Mouse (Mus musculus) adipocyte (in vitro differentiated cells): ENCODE measurements around the gene Muc1.

Experiments used
- DNase-seq: peaks from one replicate; pipeline ENCODE4 v3.0.0-alpha.2; 2016; ENCODE audit warnings: low spot score

The Muc1 gene

GRCm38 (mm10) chr3:89270051-89270755, 41.3 kb downstream of the Muc1 start, which contains the start of gene Slc50a1:
TSS of gene Slc50a1 (minus strand) at chr3:89270570.
- DNase-seq = peak; percentile 76

GRCm38 (mm10) chr3:89270891-89271290, 42.0 kb downstream of the Muc1 start:
- DNase-seq = peak; percentile 35

GRCm38 (mm10) chr3:89271760-89272159, 42.9 kb downstream of the Muc1 start:
- DNase-seq = no peak

GRCm38 (mm10) chr3:89276061-89276460, 47.2 kb downstream of the Muc1 start:
- no peak for DNase-seq

- no peak for DNase-seq
Measured at GRCm38 (mm10) chr3:89277281-89278021, 48.6 kb downstream of the Muc1 start.

GRCm38 (mm10) chr3:89278107-89278506, 49.2 kb downstream of the Muc1 start:
- DNase-seq = no peak

GRCm38 (mm10) chr3:89278643-89279042, 49.8 kb downstream of the Muc1 start:
- DNase-seq = no peak

- DNase-seq = peak; percentile 89
Measured at GRCm38 (mm10) chr3:89279153-89279890, 50.5 kb downstream of the Muc1 start.

GRCm38 (mm10) chr3:89280050-89280605, 51.3 kb downstream of the Muc1 start:
- DNase-seq = peak; percentile 67

GRCm38 (mm10) chr3:89280606-89281511, 52.0 kb downstream of the Muc1 start, which contains the start of gene Efna1:
TSS of gene Efna1 (minus strand) at chr3:89281142.
- no peak for DNase-seq

GRCm38 (mm10) chr3:89281579-89282290, 52.9 kb downstream of the Muc1 start:
- DNase-seq = peak; percentile 90

GRCm38 (mm10) chr3:89282291-89282643, 53.4 kb downstream of the Muc1 start:
- DNase-seq = no peak
